ENCODE assay signal across 8 mouse cellular contexts in genomic region chr12:81140594-81141328, GRCm38 (mm10).
A peak's percentile ranks its signal among the peaks of the same experiment; 100 is the strongest.
DNase-seq lines count a peak whose midpoint lies in the region; ATAC-seq lines count a peak whose summit lies in the region.

No protein-coding gene starts in this region.

- no peaks in the 10 kb centered on the region for H3K9me3 ChIP-seq in forebrain, embryonic 16.5 days (ENCODE audit: control insufficient read depth, low read length)
- no peaks in the 10 kb centered on the region for H3K9me3 ChIP-seq in neural tube, embryonic 12.5 days
- H3K9me3 ChIP-seq in heart, embryonic 10.5 days = no peaks in the 10 kb centered on the region

- H3K4me3 ChIP-seq in forebrain, embryonic 16.5 days (replicated peaks; ENCODE audit: low read length) = no peak overlapping the region
- H3K4me3 ChIP-seq in neural tube, embryonic 12.5 days = no peak overlapping the region
- no peak overlapping the region for H3K4me3 ChIP-seq in heart, embryonic 10.5 days

- H3K27me3 ChIP-seq in forebrain, embryonic 16.5 days (replicated peaks; ENCODE audit: control insufficient read depth, insufficient read depth, low read length) = no peaks in the 10 kb centered on the region
- H3K27me3 ChIP-seq in neural tube, embryonic 12.5 days (replicated peaks) = no peaks in the 10 kb centered on the region
- H3K27me3 ChIP-seq in heart, embryonic 10.5 days (ENCODE audit: insufficient read depth, poor library complexity, severe bottlenecking) = no peaks in the 10 kb centered on the region

- H3K9ac ChIP-seq in forebrain, embryonic 16.5 days (replicated peaks; ENCODE audit: low read depth, low read length) = no peak overlapping the region
- H3K9ac ChIP-seq in neural tube, embryonic 12.5 days = no peak overlapping the region

- peak; percentile 38 for DNase-seq in right cerebral cortex, adult 18-20 months
- no peak for DNase-seq in right cerebral cortex, postnatal 14 days
- peak; percentile 27 to 29 for DNase-seq in left cerebral cortex, adult 18-20 months (ENCODE audit: low spot score in 2 of 2)
- no peak for DNase-seq in gastrocnemius, postnatal 4 days (ENCODE audit: low spot score in 2 of 2)
- DNase-seq in cerebellum, adult 9-10 months = no peak
- DNase-seq in heart, embryonic 10.5 days (ENCODE audit: low spot score) = no peak

- H3K27ac ChIP-seq in forebrain, embryonic 16.5 days (ENCODE audit: low read length) = no peak overlapping the region
- no peak overlapping the region for H3K27ac ChIP-seq in neural tube, embryonic 12.5 days
- no peak overlapping the region for H3K27ac ChIP-seq in heart, embryonic 10.5 days

- ATAC-seq in forebrain, embryonic 16.5 days = peak; percentile 57; the same call in 1 of the 2 replicates
- peak; percentile 44 for ATAC-seq in neural tube, embryonic 12.5 days (ENCODE audit: low FRiP score, low read depth)

- H3K36me3 ChIP-seq in forebrain, embryonic 16.5 days (ENCODE audit: control insufficient read depth, insufficient read depth) = no peaks in the 10 kb centered on the region
- H3K36me3 ChIP-seq in neural tube, embryonic 12.5 days = no peaks in the 10 kb centered on the region
- no peaks in the 10 kb centered on the region for H3K36me3 ChIP-seq in heart, embryonic 10.5 days

- peaks cover 12% of the 10 kb centered on the region for H3K4me1 ChIP-seq in forebrain, embryonic 16.5 days (replicated peaks; ENCODE audit: control insufficient read depth, insufficient read depth, low read length)
- peaks cover 13% of the 10 kb centered on the region for H3K4me1 ChIP-seq in neural tube, embryonic 12.5 days
- H3K4me1 ChIP-seq in heart, embryonic 10.5 days = peaks cover 29% of the 10 kb centered on the region

- 23% methylated on average over 9 of the region's 9 CpGs for WGBS in forebrain, embryonic 16.5 days
- 42% methylated on average over 9 of the region's 9 CpGs for WGBS in neural tube, embryonic 12.5 days
- 56% methylated on average over 9 of the region's 9 CpGs for WGBS in heart, embryonic 10.5 days

- H3K4me2 ChIP-seq in forebrain, embryonic 16.5 days (ENCODE audit: low read length) = no peak overlapping the region
- H3K4me2 ChIP-seq in neural tube, embryonic 12.5 days (replicated peaks) = no peak overlapping the region

Comparison
In these comparisons a context has a peak if more than half of its experiments do, and no peak if none do; other contexts are left out.
1. DNase-seq: peak in right cerebral cortex, adult 18-20 months (single experiment) and left cerebral cortex, adult 18-20 months (2 of 2); none in right cerebral cortex, postnatal 14 days (single experiment), gastrocnemius, postnatal 4 days (0 of 2), cerebellum, adult 9-10 months (single experiment) and heart, embryonic 10.5 days (single experiment).